Mouse (Mus musculus) CD4-positive, CD25-positive, alpha-beta regulatory T cell, adult 9 weeks (primary cell): Measurements from ENCODE around the gene Hist2h4. TPM values are rescaled to one million over a fixed set of nuclear protein-coding genes. Genes with fewer than 3 reads are reported as not detected.

ENCODE experiments used
- polyA plus RNA-seq: library from polyadenylated mRNA; unstranded; fragments of 100-300 nt; shearing (Covaris generic); gene quantifications from one replicate; pipeline ENCODE4 v1.2.1, GENCODE M21; 2017

Gene Hist2h4
- 3.0 TPM for polyA plus RNA-seq

GRCm38 (mm10) chr3:96262979-96263550 is at the start of gene Hist2h4:
Gene Hist2h4 (minus strand): TSS chr3:96263311.

GRCm38 (mm10) chr3:96293787-96294186 is 30.7 kb upstream of the Hist2h4 start, which contains the start of gene Fcgr1:
Gene Fcgr1 (minus strand): TSS chr3:96293969.

GRCm38 (mm10) chr3:96269511-96270474 is 6.7 kb upstream of the Hist2h4 start, which contains the start of gene Hist2h2bb:
Gene Hist2h2bb (plus strand): TSS chr3:96269752.

GRCm38 (mm10) chr3:96268051-96268775 is 5.1 kb upstream of the Hist2h4 start, which contains the start of gene Hist2h3b:
Gene Hist2h3b (plus strand): TSS chr3:96268654.

GRCm38 (mm10) chr3:96246427-96246856 is 16.7 kb downstream of the Hist2h4 start, which contains the start of gene Hist2h3c1:
Gene Hist2h3c1 (plus strand): TSS chr3:96246685.

GRCm38 (mm10) chr3:96245003-96245886 is 17.9 kb downstream of the Hist2h4 start, which contains the start of gene Hist2h2aa1:
Gene Hist2h2aa1 (plus strand): TSS chr3:96245497.

GRCm38 (mm10) chr3:96239949-96240798 is 22.9 kb downstream of the Hist2h4 start, which contains the start of gene Hist2h2aa2:
Gene Hist2h2aa2 (minus strand): TSS chr3:96240276.

GRCm38 (mm10) chr3:96238954-96239793 is 23.9 kb downstream of the Hist2h4 start, which contains the start of gene Hist2h3c2:
Gene Hist2h3c2 (minus strand): TSS chr3:96239127.

GRCm38 (mm10) chr3:96220765-96221639 is 42.1 kb downstream of the Hist2h4 start, which contains the start of the genes Hist2h2ac and Hist2h2be:
Gene Hist2h2ac (minus strand): TSS chr3:96220880.
Gene Hist2h2be (plus strand): TSS chr3:96221119.

GRCm38 (mm10) chr3:96219661-96220130 is 43.4 kb downstream of the Hist2h4 start, which contains the start of the genes Bola1 and Hist2h2ab:
Gene Bola1 (minus strand): TSS chr3:96219709.
Gene Hist2h2ab (plus strand): TSS chr3:96219865.

Other genes with a start within 250 kb of the Hist2h4 start
- 33.7 TPM for gene Vps45, start 204.8 kb downstream of the Hist2h4 start, polyA plus RNA-seq
- 21.2 TPM for gene Otud7b, start 158.8 kb downstream of the Hist2h4 start, polyA plus RNA-seq
- gene Mtmr11, start 101.3 kb downstream of the Hist2h4 start, polyA plus RNA-seq: 4.4 TPM
- gene Sf3b4, start 91.0 kb downstream of the Hist2h4 start, polyA plus RNA-seq: 173 TPM
- 5.8 TPM for gene Sv2a, start 82.2 kb downstream of the Hist2h4 start, polyA plus RNA-seq
- 36.5 TPM for gene Bola1, start 43.6 kb downstream of the Hist2h4 start, polyA plus RNA-seq
- gene Hist2h2ab, start 43.4 kb downstream of the Hist2h4 start, polyA plus RNA-seq: not detected
- gene Hist2h2ac, start 42.4 kb downstream of the Hist2h4 start, polyA plus RNA-seq: 4.9 TPM
- gene Hist2h2be, start 42.2 kb downstream of the Hist2h4 start, polyA plus RNA-seq: 4.0 TPM
- not detected for gene Hist2h3c2, start 24.2 kb downstream of the Hist2h4 start, polyA plus RNA-seq
- 24.7 TPM for gene Hist2h2aa2, start 23.0 kb downstream of the Hist2h4 start, polyA plus RNA-seq
- not detected for gene Hist2h2aa1, start 17.8 kb downstream of the Hist2h4 start, polyA plus RNA-seq
- gene Hist2h3c1, start 16.6 kb downstream of the Hist2h4 start, polyA plus RNA-seq: not detected
- not detected for gene Hist2h3b, start 5.3 kb upstream of the Hist2h4 start, polyA plus RNA-seq
- gene Hist2h2bb, start 6.4 kb upstream of the Hist2h4 start, polyA plus RNA-seq: 5.2 TPM
- not detected for gene Fcgr1, start 30.7 kb upstream of the Hist2h4 start, polyA plus RNA-seq
- gene BC107364, start 189.0 kb upstream of the Hist2h4 start, polyA plus RNA-seq: not detected